Mouse (Mus musculus) CH12.LX (cell line): ENCODE measurements at regions not wholly inside any gene's neighbourhood (a gene's known extent, or its start where the extent isn't known, plus 50 kb on each side); places are given as distances from the start of the nearest gene placed in this dataset.

ENCODE experiments used
- DNase-seq: peaks from one replicate; pipeline ENCODE4 v3.0.0-alpha.2; 2013; ENCODE audit errors: extremely low read depth
- H3K27ac ChIP-seq: 2 replicates; pipeline ENCODE4 v1.5.1; 2012; ENCODE audit warnings: low read depth, mild to moderate bottlenecking, control low read depth, moderate library complexity; ENCODE audit not compliant: insufficient read depth
- H3K27me3 ChIP-seq: replicated peaks from 2 replicates; pipeline ENCODE3; 2012; ENCODE audit warnings: inconsistent platforms
- H3K36me3 ChIP-seq, 2 experiments: replicated peaks in 1 of 2; 2 replicates each; pipeline versions ENCODE3 to v1.6.1; 2012; ENCODE audit warnings: inconsistent platforms in 1 of 2, low read length in 1 of 2, mild to moderate bottlenecking in 1 of 2, mixed read lengths in 1 of 2, moderate library complexity in 1 of 2; ENCODE audit not compliant: control insufficient read depth in 1 of 2, insufficient read depth in 1 of 2
- H3K4me1 ChIP-seq, 2 experiments: 2 replicates each; pipeline ENCODE4 v1.6.1; 2012; ENCODE audit warnings: inconsistent platforms in 1 of 2, moderate library complexity in 1 of 2; ENCODE audit not compliant: insufficient read depth in 2 of 2, control insufficient read depth in 1 of 2
- H3K4me2 ChIP-seq: 2 replicates; pipeline ENCODE4 v1.6.1; 2012; ENCODE audit warnings: low read depth, mild to moderate bottlenecking, control low read depth; ENCODE audit not compliant: poor library complexity, insufficient read depth, severe bottlenecking
- H3K4me3 ChIP-seq, 3 experiments: fragments of 150-350 bp in 1 of 3; sonication (generic) in 1 of 3; replicated peaks in 1 of 3; 2 replicates each; pipeline versions ENCODE3 to v1.5.1; 2011 to 2012; ENCODE audit warnings: low read depth in 2 of 3, low read length in 2 of 3, mild to moderate bottlenecking in 2 of 3, moderate library complexity in 2 of 3, control low read depth in 1 of 3, improper control_type of control experiment in 1 of 3, inconsistent platforms in 1 of 3, mixed read lengths in 1 of 3; ENCODE audit not compliant: poor library complexity in 1 of 3
- H3K79me2 ChIP-seq: replicated peaks from 2 replicates; pipeline ENCODE4 v1.6.1; 2012; ENCODE audit warnings: mild to moderate bottlenecking, moderate library complexity; ENCODE audit not compliant: control insufficient read depth, poor library complexity, insufficient read depth, severe bottlenecking; ENCODE audit errors: extremely low read depth
- H3K9ac ChIP-seq: 2 replicates; pipeline ENCODE4 v1.6.1; 2012; ENCODE audit warnings: low read depth, mild to moderate bottlenecking, control low read depth, moderate library complexity; ENCODE audit not compliant: insufficient read depth
- H3K9me3 ChIP-seq: replicated peaks from 2 replicates; pipeline ENCODE3; 2012; ENCODE audit warnings: low read length, inconsistent platforms, mixed read lengths
- ELF1 ChIP-seq: IDR thresholded peaks from 2 replicates; pipeline ENCODE4 v1.6.1; 2014; ENCODE audit warnings: low read depth, mild to moderate bottlenecking, inconsistent platforms, low read length, improper control_type of control experiment
- EP300 ChIP-seq: IDR thresholded peaks from 2 replicates; pipeline ENCODE4 v1.6.1; 2011; ENCODE audit warnings: low read length, improper control_type of control experiment
- GABPA ChIP-seq: IDR thresholded peaks from 2 replicates; pipeline ENCODE4 v1.6.1; 2012; ENCODE audit warnings: low read depth, low read length, improper control_type of control experiment, inconsistent platforms; ENCODE audit not compliant: insufficient replicate concordance
- MXI1 ChIP-seq: IDR thresholded peaks from 2 replicates; pipeline ENCODE4 v1.6.1; 2011; ENCODE audit warnings: mild to moderate bottlenecking, low read depth, low read length, improper control_type of control experiment
- ZNF384 ChIP-seq: IDR thresholded peaks from 2 replicates; pipeline ENCODE4 v1.6.1; 2012; ENCODE audit warnings: low read depth, low read length, improper control_type of control experiment, inconsistent platforms
- dilution Hi-C: fragments of 300-500 bp; cut with MboI; formaldehyde crosslinking; loops from 2 replicates; pipeline ENCODE4 v1.14.3; 2020; ENCODE audit warnings: low sequenced_read_pairs; ENCODE audit not compliant: extremely low pct_unique_long_range_greater_than_20kb, extremely low pct_ligation_motif_present
- in situ Hi-C: fragments of 300-500 bp; cut with MboI; formaldehyde crosslinking; loops from 3 replicates; pipeline ENCODE4 v1.14.3; 2019; ENCODE audit warnings: low sequenced_read_pairs, low pct_ligation_motif_present, low pct_unique_long_range_greater_than_20kb, mixed read lengths

DNA sequence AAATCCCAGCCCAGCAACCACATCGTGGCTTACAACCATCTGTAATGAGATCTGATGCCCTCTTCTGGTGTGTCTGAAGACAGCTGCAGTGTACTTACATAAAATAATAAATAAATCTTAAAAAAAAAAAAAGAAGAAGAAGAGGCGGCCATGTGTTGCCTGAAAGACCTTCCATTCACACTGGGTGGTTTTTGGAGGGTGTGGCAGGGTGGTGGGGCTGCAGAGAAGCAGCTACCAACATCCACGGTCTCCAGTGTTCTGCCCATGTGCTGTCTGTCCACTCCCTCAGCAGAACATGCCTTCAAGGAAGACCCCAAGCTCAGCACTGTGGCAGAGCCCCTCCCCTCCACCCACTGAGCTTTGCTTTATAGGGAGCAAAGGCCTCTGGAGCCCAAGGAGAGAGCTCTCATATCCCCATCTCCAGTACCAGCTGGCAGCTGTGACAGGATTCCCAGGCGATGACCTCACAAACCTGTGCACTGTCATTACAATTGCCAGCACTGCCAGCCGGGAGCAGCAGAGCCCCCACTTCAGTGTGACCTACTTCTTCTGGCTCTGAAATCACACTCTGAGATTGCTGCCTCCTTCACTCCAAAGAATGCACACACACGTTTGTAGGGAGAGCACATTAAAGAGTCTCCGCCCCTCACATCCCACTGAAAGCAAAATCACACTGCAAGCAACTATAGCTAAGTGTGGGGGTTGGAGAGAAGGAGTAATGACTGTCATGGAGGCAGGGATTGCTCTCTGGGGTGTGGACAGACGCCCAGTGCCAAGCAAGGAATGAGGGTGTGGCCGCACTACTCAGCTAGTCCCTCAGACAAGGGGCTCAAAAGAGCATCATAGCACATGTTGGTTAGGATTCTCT is 82.8 kb upstream of the Klf13 start:
- Histone ChIP-seq H3K27ac (no peak overlapping the region), H3K9ac (no peak overlapping the region), H3K9me3 (no peaks in the 10 kb centered on the region), H3K79me2 (no peaks in the 10 kb centered on the region), H3K4me1 (peaks cover 0 to 8% of the 10 kb centered on the region in 2 experiments; a peak in 2 of 4 replicates), H3K4me3 (no peak overlapping the region), H3K36me3 (no peaks in the 10 kb centered on the region), H3K27me3 (no peaks in the 10 kb centered on the region), H3K4me2 (no peak overlapping the region)
- dilution Hi-C loops, result no loop called here
- in situ Hi-C loops, result loop anchor here (5.0 kb wide), 1 partner anchor 36 kb away; no protein-coding TSS in a partner anchor
- DNase-seq, result no peak
- TF ChIP-seq ELF1, result no peak

DNA sequence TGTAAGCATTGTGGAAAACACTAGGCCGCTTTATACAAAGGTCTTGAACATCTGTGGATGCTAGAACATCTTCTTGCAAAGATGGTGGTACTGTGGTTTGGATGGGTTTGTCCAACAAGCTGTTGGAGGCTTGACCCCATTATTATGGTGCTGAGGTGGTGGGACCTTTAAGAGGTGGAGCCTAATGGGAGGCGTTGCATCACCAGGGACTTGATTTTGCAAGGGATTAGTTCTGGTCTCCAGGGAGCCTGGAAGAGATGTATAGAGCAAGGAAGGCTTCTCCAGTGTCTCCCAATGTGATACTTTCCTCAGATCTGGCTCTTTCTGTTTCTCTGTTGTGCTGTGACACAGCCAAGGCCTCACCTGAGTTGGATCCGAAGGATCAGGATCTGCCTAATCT is 79.4 kb upstream of the Klf13 start:
- Histone ChIP-seq H3K9me3 (no peaks in the 10 kb centered on the region), H3K4me2 (no peak overlapping the region), H3K4me1 (peaks cover 0 to 6% of the 10 kb centered on the region in 2 experiments; a peak in 2 of 4 replicates)
- TF ChIP-seq MXI1 (no peak), ZNF384 (peak; percentile 77)
- TF ChIP-seq, all 38 proteins: peak for 1
- H3K79me2 ChIP-seq, result no peaks in the 10 kb centered on the region
- no peak overlapping the region for H3K9ac ChIP-seq
- H3K4me3 ChIP-seq, result no peak overlapping the region
- H3K27me3 ChIP-seq, result no peaks in the 10 kb centered on the region
- no peak overlapping the region for H3K27ac ChIP-seq
- DNase-seq, result no peak
- dilution Hi-C loops, result no loop called here
- H3K36me3 ChIP-seq, result no peaks in the 10 kb centered on the region
- in situ Hi-C loops, result loop anchor here (5.0 kb wide), 1 partner anchor 76 kb away; no protein-coding TSS in a partner anchor

DNA sequence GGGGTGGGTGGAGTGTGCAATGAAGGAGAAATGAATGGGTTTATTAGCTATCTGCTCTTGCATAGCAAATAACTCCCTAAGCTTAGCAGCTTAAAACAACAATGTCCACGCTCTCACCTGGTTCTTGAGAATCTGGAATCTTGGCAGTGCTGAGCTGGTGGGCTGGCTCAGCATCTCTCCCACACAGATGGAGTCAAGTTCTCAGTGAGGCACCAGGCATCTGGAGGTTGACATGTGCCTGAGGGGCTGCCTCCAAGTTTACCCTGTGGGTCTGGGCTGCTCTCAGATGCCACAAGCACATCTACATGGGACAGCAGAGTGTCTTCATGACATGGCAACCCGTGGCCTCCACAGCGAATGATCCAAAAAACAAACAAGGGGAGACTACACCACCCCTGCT is 78.2 kb upstream of the Klf13 start:
- TF ChIP-seq GABPA (no peak), EP300 (no peak)
- H3K4me1 ChIP-seq, result peaks cover 3 to 7% of the 10 kb centered on the region in 2 experiments; a peak in 3 of 4 replicates
- H3K9ac ChIP-seq, result no peak overlapping the region
- no peaks in the 10 kb centered on the region for H3K9me3 ChIP-seq
- H3K27me3 ChIP-seq, result no peaks in the 10 kb centered on the region
- no peaks in the 10 kb centered on the region for H3K79me2 ChIP-seq
- H3K4me3 ChIP-seq, result no peak overlapping the region
- no peak overlapping the region for H3K4me2 ChIP-seq
- dilution Hi-C loops, result no loop called here
- H3K36me3 ChIP-seq, result no peaks in the 10 kb centered on the region
- in situ Hi-C loops, result loop anchor here (5.0 kb wide), 1 partner anchor 75 kb away; no protein-coding TSS in a partner anchor
- DNase-seq, result no peak
- no peak overlapping the region for H3K27ac ChIP-seq
